Mouse (Mus musculus): ENCODE data around the gene Ceacam11. TPM values are rescaled to one million over a fixed set of nuclear protein-coding genes. Genes with fewer than 3 reads are reported as not detected.
"Not testable (repeated sequence)": the region's sequence is repeated elsewhere in the genome, so short reads cannot be mapped to it uniquely, and the experiment has no call there.

Ceacam11 gene
- not detected in 2 replicates for polyA plus RNA-seq (2014; fragmentation: Nextera tagmentation; extraction: Ambion mirVana)

DNA sequence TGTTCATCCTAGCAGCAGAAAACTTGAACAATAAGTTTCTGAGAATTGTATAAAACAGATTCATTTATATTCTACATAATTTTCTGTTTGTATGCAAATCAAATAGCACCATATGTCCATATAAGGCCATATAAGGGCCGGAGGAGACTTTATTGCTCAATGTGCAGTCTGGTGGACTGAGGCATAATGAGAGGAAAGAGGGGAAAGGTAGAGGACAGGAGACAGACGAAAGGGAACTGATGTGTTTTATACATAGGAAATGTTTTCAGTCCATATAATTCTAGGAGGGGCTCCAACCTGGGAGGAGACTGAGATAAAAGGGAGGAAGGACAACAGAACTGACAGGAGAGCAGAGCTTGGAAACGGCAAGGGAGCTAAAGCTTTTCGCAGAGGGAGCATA is at the start of gene Ceacam11:
TSS of gene Ceacam11 (plus strand) at position 301 of the 400 bp plus-strand sequence.
- Histone ChIP-seq H3K4me1 (replicated peaks; ENCODE audit: control insufficient read depth, insufficient read depth, low read length) (no peaks in the 10 kb centered on the region), H3K4me3 (ENCODE audit: low read depth, low read length) (no peak within 1 kb of the TSS), H3K4me2 (replicated peaks; ENCODE audit: low read depth, low read length) (no peak within 1 kb of the TSS), H3K9ac (ENCODE audit: low read depth, low read length) (no peak within 1 kb of the TSS), H3K36me3 (ENCODE audit: control insufficient read depth, insufficient read depth, low read length) (no peaks in the 10 kb centered on the region), H3K9me3 (ENCODE audit: control insufficient read depth, low read length) (peaks cover 2% of the 10 kb centered on the region), H3K27me3 (ENCODE audit: control insufficient read depth, insufficient read depth, low read length) (no peaks in the 10 kb centered on the region), H3K27ac (ENCODE audit: low read depth, low read length) (no peak within 1 kb of the TSS)
- ATAC-seq (ENCODE audit: low FRiP score) (no peak), DNase-seq (ENCODE audit: low spot score) (no peak)
- WGBS, result 78% methylated on average over 4 of the region's 4 CpGs

DNA sequence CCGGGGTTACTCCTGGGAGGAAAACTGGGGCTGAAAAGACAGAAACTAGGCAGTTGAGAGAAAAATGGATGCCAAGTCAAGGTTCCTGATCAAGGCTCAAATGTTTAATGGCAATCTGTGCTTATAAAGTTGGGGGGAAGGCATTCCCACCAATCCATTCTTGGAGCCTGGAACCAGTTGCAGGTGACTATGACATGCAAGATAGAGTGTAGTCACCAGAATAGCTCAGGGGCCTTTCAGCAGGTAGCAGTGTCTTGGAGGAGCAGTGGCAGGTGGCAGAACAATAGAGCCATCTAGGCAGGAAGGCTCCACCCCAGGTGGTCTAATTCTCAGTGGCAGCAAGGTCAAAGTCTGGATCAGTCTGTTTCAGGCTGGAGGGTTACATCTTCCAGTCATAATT is 29.2 kb downstream of the Ceacam11 start:
- H3K4me3 ChIP-seq (ENCODE audit: low read depth, low read length); DNase-seq (ENCODE audit: low spot score); H3K4me1 ChIP-seq (replicated peaks; ENCODE audit: control insufficient read depth, insufficient read depth, low read length); H3K9me3 ChIP-seq (ENCODE audit: control insufficient read depth, low read length); H3K27ac ChIP-seq (ENCODE audit: low read depth, low read length); H3K27me3 ChIP-seq (ENCODE audit: control insufficient read depth, insufficient read depth, low read length); H3K36me3 ChIP-seq (ENCODE audit: control insufficient read depth, insufficient read depth, low read length); ATAC-seq (ENCODE audit: low FRiP score); H3K4me2 ChIP-seq (replicated peaks; ENCODE audit: low read depth, low read length); H3K9ac ChIP-seq (ENCODE audit: low read depth, low read length): not testable (repeated sequence)
- WGBS, result 87% methylated on average over 1 of the region's 1 CpGs

GRCm38 (mm10) chr7:18009589-18009988 is 37.7 kb downstream of the Ceacam11 start, which contains the start of gene Ceacam13:
Ceacam13 (plus strand) TSS chr7:18009889.
- H3K27ac ChIP-seq (ENCODE audit: low read depth, low read length), result no peak within 1 kb of the TSS
- H3K9ac ChIP-seq (ENCODE audit: low read depth, low read length), result no peak within 1 kb of the TSS
- DNase-seq (ENCODE audit: low spot score) (no peak), ATAC-seq (ENCODE audit: low FRiP score) (no peak)
- no peaks in the 10 kb centered on the region for H3K27me3 ChIP-seq (ENCODE audit: control insufficient read depth, insufficient read depth, low read length)
- no peaks in the 10 kb centered on the region for H3K36me3 ChIP-seq (ENCODE audit: control insufficient read depth, insufficient read depth, low read length)
- 82% methylated on average over 4 of the region's 4 CpGs for WGBS
- H3K4me2 ChIP-seq (replicated peaks; ENCODE audit: low read depth, low read length), result no peak within 1 kb of the TSS
- H3K9me3 ChIP-seq (ENCODE audit: control insufficient read depth, low read length), result peaks cover 6% of the 10 kb centered on the region
- no peaks in the 10 kb centered on the region for H3K4me1 ChIP-seq (replicated peaks; ENCODE audit: control insufficient read depth, insufficient read depth, low read length)
- H3K4me3 ChIP-seq (ENCODE audit: low read depth, low read length), result no peak within 1 kb of the TSS

Other genes with a start within 250 kb of the Ceacam11 start
- gene Ceacam14, start 159.5 kb upstream of the Ceacam11 start, polyA plus RNA-seq (2014; fragmentation: Nextera tagmentation; extraction: Ambion mirVana), result not detected in 2 replicates
- gene Gm5155, start 100.4 kb upstream of the Ceacam11 start, polyA plus RNA-seq (2014; fragmentation: Nextera tagmentation; extraction: Ambion mirVana), result not detected in 2 replicates
- not detected in 2 replicates for gene Ceacam13, start 37.8 kb downstream of the Ceacam11 start, polyA plus RNA-seq (2014; fragmentation: Nextera tagmentation; extraction: Ambion mirVana)
- not detected in 2 replicates for gene Ceacam12, start 93.8 kb downstream of the Ceacam11 start, polyA plus RNA-seq (2014; fragmentation: Nextera tagmentation; extraction: Ambion mirVana)
- gene Igfl3, start 204.4 kb downstream of the Ceacam11 start, polyA plus RNA-seq (2014; fragmentation: Nextera tagmentation; extraction: Ambion mirVana), result not detected in 2 replicates